Mouse (Mus musculus) myocyte (in vitro differentiated cells): ENCODE results near the gene Apobec3.

ENCODE experiments used
- CEBPB ChIP-seq: IDR thresholded peaks from 2 replicates; pipeline ENCODE4 v1.6.1; 2011; ENCODE audit warnings: mild to moderate bottlenecking, moderate library complexity; ENCODE audit not compliant: poor library complexity, insufficient read depth, severe bottlenecking
- E2F4 ChIP-seq: IDR thresholded peaks from one replicate; pipeline ENCODE4 v1.6.1; 2011; ENCODE audit warnings: mild to moderate bottlenecking, control low read depth, moderate library complexity; ENCODE audit not compliant: insufficient read depth
- MAX ChIP-seq: IDR thresholded peaks from one replicate; pipeline ENCODE4 v1.6.1; 2011; ENCODE audit warnings: low read depth, mild to moderate bottlenecking, control low read depth
- POLR2A ChIP-seq: IDR thresholded peaks from one replicate; pipeline ENCODE4 v1.6.1; 2011; ENCODE audit warnings: low read depth, mild to moderate bottlenecking, control low read depth, moderate library complexity; ENCODE audit not compliant: insufficient read length
- POLR2AphosphoS2 ChIP-seq: IDR thresholded peaks from one replicate; pipeline ENCODE4 v1.6.1; 2011; ENCODE audit warnings: low read depth, control low read depth; ENCODE audit not compliant: insufficient read length
- SRF ChIP-seq: IDR thresholded peaks from one replicate; pipeline ENCODE4 v1.6.1; 2011; ENCODE audit warnings: low read depth; ENCODE audit not compliant: control insufficient read depth, insufficient read length
- TCF12 ChIP-seq: IDR thresholded peaks from one replicate; pipeline ENCODE4 v1.6.1; 2011; ENCODE audit warnings: mild to moderate bottlenecking, control low read depth; ENCODE audit not compliant: poor library complexity, insufficient read depth, severe bottlenecking
- TCF3 ChIP-seq: IDR thresholded peaks from one replicate; pipeline ENCODE4 v1.6.1; 2011; ENCODE audit warnings: low read depth, control low read depth; ENCODE audit not compliant: insufficient read length

DNA sequence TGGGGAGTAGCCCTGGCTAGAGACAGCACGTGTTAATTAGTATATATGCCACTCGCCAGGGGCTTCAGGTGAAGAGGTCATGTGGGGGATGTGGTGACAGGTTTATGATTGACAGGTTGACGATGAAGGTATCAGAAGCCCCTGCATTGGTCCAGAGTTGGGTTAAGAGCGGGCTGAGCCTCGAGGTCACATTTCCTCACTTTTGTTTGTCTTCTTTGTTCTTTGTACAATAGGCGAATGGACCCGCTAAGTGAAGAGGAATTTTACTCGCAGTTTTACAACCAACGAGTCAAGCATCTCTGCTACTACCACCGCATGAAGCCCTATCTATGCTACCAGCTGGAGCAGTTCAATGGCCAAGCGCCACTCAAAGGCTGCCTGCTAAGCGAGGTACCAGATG is 13.8 kb downstream of the Apobec3 start:
- no peak for TF ChIP-seq E2F4
- TF ChIP-seq POLR2A = no peak
- no peak for TF ChIP-seq CEBPB
- no peak for TF ChIP-seq TCF3
- TF ChIP-seq MAX = no peak
- TF ChIP-seq SRF = no peak
- no peak for TF ChIP-seq POLR2AphosphoS2
- no peak for TF ChIP-seq TCF12
